ENCODE assay signal across 13 mouse cellular contexts in genomic region chr3:83209646-83210045, GRCm38 (mm10).
DNase-seq lines count a peak whose midpoint lies in the region; ATAC-seq and TF ChIP-seq lines count a peak whose summit lies in the region.
"Had no signal": no experiment of that assay in that cellular context is flagged by ENCODE, and none has a peak within 500 bp of the region (broad histone marks: within the 10 kb centered on the region; RNA-seq: fewer than 3 reads in every experiment).

No protein-coding gene starts in this region.

- H3K4me2 ChIP-seq in hindbrain, postnatal 0 days (ENCODE audit: low read depth, low read length), result no peak overlapping the region
- no peak overlapping the region for H3K4me2 ChIP-seq in hindbrain, embryonic 12.5 days (replicated peaks)
- H3K4me2 ChIP-seq: forebrain, embryonic 15.5 days had no signal

- intact Hi-C loops in left cerebral cortex, postnatal 25 days (cut with DNase I), result no loop called here

- H3K9ac ChIP-seq in hindbrain, postnatal 0 days (replicated peaks; ENCODE audit: low read length), result no peak overlapping the region
- no peak overlapping the region for H3K9ac ChIP-seq in hindbrain, embryonic 12.5 days
- H3K9ac ChIP-seq: forebrain, embryonic 15.5 days had no signal

- no peaks in the 10 kb centered on the region for H3K36me3 ChIP-seq in hindbrain, postnatal 0 days (ENCODE audit: insufficient read depth, low read length)
- H3K36me3 ChIP-seq in hindbrain, embryonic 12.5 days, result no peaks in the 10 kb centered on the region
- H3K36me3 ChIP-seq: forebrain, embryonic 15.5 days had no signal

- DNase-seq in hindbrain, postnatal 0 days (ENCODE audit: low spot score), result peak; percentile 5
- peak; percentile 25 to 42 for DNase-seq in adrenal gland, adult 18-20 months (ENCODE audit: low spot score in 2 of 2)
- DNase-seq in heart, adult 8-10 months (ENCODE audit: low spot score), result peak; percentile 36
- DNase-seq in kidney, postnatal 14 days, result peak; percentile 30
- no peak for DNase-seq in thymus, postnatal 36 days
- no peak for DNase-seq in left cerebral cortex, postnatal 25 days (ENCODE audit: low spot score in 2 of 2)
- DNase-seq in spleen, postnatal 10 days (ENCODE audit: low spot score in 2 of 2), result no peak
- DNase-seq: right cerebral cortex, adult 18-20 months; thymus, postnatal 25 days had no signal

- no peak overlapping the region for H3K27ac ChIP-seq in hindbrain, postnatal 0 days
- H3K27ac ChIP-seq in hindbrain, embryonic 12.5 days, result no peak overlapping the region
- H3K27ac ChIP-seq: forebrain, embryonic 15.5 days had no signal

- ATAC-seq in hindbrain, postnatal 0 days, result no peak
- no peak for ATAC-seq in hindbrain, embryonic 12.5 days (ENCODE audit: low FRiP score)
- ATAC-seq: forebrain, embryonic 15.5 days; intestine, embryonic 16.5 days; Patski had no signal

- TF ChIP-seq CTCF in hindbrain, postnatal 0 days (IDR thresholded peaks at IDR 0.05; ENCODE audit: low read depth), result no peak

- peaks cover 10% of the 10 kb centered on the region; the same call in 1 of the 2 replicates for H3K4me1 ChIP-seq in hindbrain, postnatal 0 days (ENCODE audit: insufficient read depth, low read length)
- peaks cover 16% of the 10 kb centered on the region for H3K4me1 ChIP-seq in hindbrain, embryonic 12.5 days

- no peaks in the 10 kb centered on the region for H3K9me3 ChIP-seq in hindbrain, postnatal 0 days (ENCODE audit: low read length)
- no peaks in the 10 kb centered on the region for H3K9me3 ChIP-seq in hindbrain, embryonic 12.5 days (replicated peaks)
- H3K9me3 ChIP-seq: forebrain, embryonic 15.5 days had no signal

- 46% methylated on average over 9 of the region's 9 CpGs for WGBS in hindbrain, postnatal 0 days
- WGBS in hindbrain, embryonic 12.5 days, result 48% methylated on average over 9 of the region's 9 CpGs

- no peaks in the 10 kb centered on the region for H3K27me3 ChIP-seq in hindbrain, postnatal 0 days (ENCODE audit: insufficient read depth, low read length)
- no peaks in the 10 kb centered on the region for H3K27me3 ChIP-seq in hindbrain, embryonic 12.5 days
- H3K27me3 ChIP-seq: forebrain, embryonic 15.5 days had no signal

- no peak overlapping the region for H3K4me3 ChIP-seq in hindbrain, postnatal 0 days (ENCODE audit: low read length)
- no peak overlapping the region for H3K4me3 ChIP-seq in hindbrain, embryonic 12.5 days
- H3K4me3 ChIP-seq: forebrain, embryonic 15.5 days had no signal

Comparison
In these comparisons a context has a peak if more than half of its experiments do, and no peak if none do; other contexts are left out.
1. DNase-seq: peak in hindbrain, postnatal 0 days (single experiment), adrenal gland, adult 18-20 months (2 of 2), heart, adult 8-10 months (single experiment) and kidney, postnatal 14 days (single experiment); none in thymus, postnatal 36 days (0 of 2), left cerebral cortex, postnatal 25 days (0 of 2) and spleen, postnatal 10 days (0 of 2).